Mouse (Mus musculus) liver, adult 2 months (tissue): ENCODE results near the gene Cdk6. TPM values are rescaled to one million over a fixed set of nuclear protein-coding genes. Genes with fewer than 3 reads are reported as not detected.

ENCODE experiments used
- DNase-seq: peaks from one replicate; pipeline ENCODE4 v3.0.0-alpha.2; 2011; ENCODE audit warnings: low read depth, low spot score; ENCODE audit errors: extremely low read depth
- H3K27ac ChIP-seq: fragments of 200-500 bp; replicated peaks from 2 replicates; pipeline ENCODE4 v1.5.1; 2012; ENCODE audit warnings: low read depth, mild to moderate bottlenecking, control low read depth, inconsistent platforms, low read length; ENCODE audit not compliant: insufficient read depth
- H3K27me3 ChIP-seq: fragments of 200-500 bp; 2 replicates; pipeline ENCODE4 v1.6.1; 2012; ENCODE audit warnings: mild to moderate bottlenecking, moderate library complexity, low read length, inconsistent platforms; ENCODE audit not compliant: control insufficient read depth, insufficient read depth
- H3K36me3 ChIP-seq: fragments of 200-500 bp; 2 replicates; pipeline ENCODE4 v1.6.1; 2012; ENCODE audit warnings: low read length, inconsistent platforms; ENCODE audit not compliant: control insufficient read depth, insufficient read depth
- H3K4me1 ChIP-seq: fragments of 200-500 bp; 2 replicates; pipeline ENCODE4 v1.6.1; 2011; ENCODE audit warnings: low read length; ENCODE audit not compliant: control insufficient read depth, insufficient read depth
- H3K4me3 ChIP-seq: fragments of 200-500 bp; 2 replicates; pipeline ENCODE4 v1.5.1; 2011; ENCODE audit warnings: low read depth, mild to moderate bottlenecking, control low read depth, low read length, moderate library complexity; ENCODE audit not compliant: insufficient read depth
- H3K79me2 ChIP-seq: fragments of 200-500 bp; 2 replicates; pipeline ENCODE4 v1.6.1; 2012; ENCODE audit warnings: inconsistent platforms, mild to moderate bottlenecking, low read length, moderate library complexity; ENCODE audit not compliant: control insufficient read depth, insufficient read depth
- H3K9ac ChIP-seq: fragments of 200-500 bp; 2 replicates; pipeline ENCODE4 v1.6.1; 2012; ENCODE audit warnings: low read depth, mild to moderate bottlenecking, control low read depth, inconsistent platforms, low read length
- CTCF ChIP-seq: fragments of 200-500 bp; IDR thresholded peaks from 2 replicates; pipeline ENCODE4 v1.5.1; 2011; ENCODE audit warnings: low read depth, low read length, control low read depth
- POLR2A ChIP-seq: fragments of 200-500 bp; IDR thresholded peaks from 2 replicates; pipeline ENCODE4 v1.6.1; 2011; ENCODE audit warnings: low read length, control low read depth; ENCODE audit not compliant: insufficient read depth; ENCODE audit errors: extremely low read depth
- WGBS: fragments of 180-500 bp; shearing (Covaris S2); methylation state at CpG from one replicate; pipeline ENCODE4 v1.1.7; 2018; 5-methylcytosine and 5-hydroxymethylcytosine counted together
- polyA plus RNA-seq: library from polyadenylated mRNA; depleted of rRNA; stranded (reverse); fragments of >200 nt; gene quantifications from 2 replicates; pipeline ENCODE4 v1.2.3, GENCODE M21; 2012
- total RNA-seq: library from RNA; depleted of rRNA; stranded (reverse); fragments of >200 nt; gene quantifications from 2 replicates; pipeline ENCODE4 v1.2.3, GENCODE M21; 2014

The Cdk6 gene
- total and polyA plus RNA-seq, 2 experiments: 6.1 to 9.9 TPM

- peaks cover 20% of the 10 kb centered on the region; the same call in 1 of the 2 replicates for H3K79me2 ChIP-seq
- H3K27me3 ChIP-seq: no peaks in the 10 kb centered on the region
- no peak overlapping the region for H3K9ac ChIP-seq
- WGBS: 91% methylated on average over 6 of the region's 6 CpGs
- TF ChIP-seq POLR2A (no peak), CTCF (no peak)
- no peaks in the 10 kb centered on the region for H3K4me1 ChIP-seq
- H3K27ac ChIP-seq: no peak overlapping the region
- no peak for DNase-seq
- H3K36me3 ChIP-seq: peaks cover 5% of the 10 kb centered on the region; the same call in 1 of the 2 replicates
- H3K4me3 ChIP-seq: no peak overlapping the region
Observed at GRCm38 (mm10) chr5:3395020-3395419, 53.7 kb downstream of the Cdk6 start.

GRCm38 (mm10) chr5:3396214-3396613 is 54.9 kb downstream of the Cdk6 start:
- peaks cover 3% of the 10 kb centered on the region; the same call in 1 of the 2 replicates for H3K36me3 ChIP-seq
- WGBS: 85% methylated on average over 6 of the region's 6 CpGs
- H3K79me2 ChIP-seq: peaks cover 20% of the 10 kb centered on the region; the same call in 1 of the 2 replicates
- H3K9ac ChIP-seq: no peak overlapping the region
- H3K4me3 ChIP-seq: no peak overlapping the region
- no peaks in the 10 kb centered on the region for H3K4me1 ChIP-seq
- no peak overlapping the region for H3K27ac ChIP-seq
- DNase-seq: no peak
- TF ChIP-seq POLR2A (no peak), CTCF (no peak)
- H3K27me3 ChIP-seq: no peaks in the 10 kb centered on the region

- WGBS: 96% methylated on average over 11 of the region's 11 CpGs
- Histone ChIP-seq H3K27ac (no peak overlapping the region), H3K79me2 (peaks cover 20% of the 10 kb centered on the region; the same call in 1 of the 2 replicates), H3K4me3 (no peak overlapping the region), H3K4me1 (no peaks in the 10 kb centered on the region), H3K27me3 (no peaks in the 10 kb centered on the region), H3K9ac (no peak overlapping the region), H3K36me3 (0 out of 2 replicates have a peak, but pooled peaks cover 3% of the 10 kb centered on the region)
- TF ChIP-seq CTCF (no peak), POLR2A (no peak)
- DNase-seq: no peak
Observed at GRCm38 (mm10) chr5:3396910-3397575, 55.8 kb downstream of the Cdk6 start.

GRCm38 (mm10) chr5:3399784-3400494 is 58.7 kb downstream of the Cdk6 start:
- H3K27ac ChIP-seq: no peak overlapping the region
- H3K79me2 ChIP-seq: peaks cover 13% of the 10 kb centered on the region; the same call in 1 of the 2 replicates
- H3K4me3 ChIP-seq: no peak overlapping the region
- 96% methylated on average over 7 of the region's 7 CpGs for WGBS
- no peaks in the 10 kb centered on the region for H3K4me1 ChIP-seq
- no peak for DNase-seq
- H3K36me3 ChIP-seq: no peaks in the 10 kb centered on the region
- H3K27me3 ChIP-seq: no peaks in the 10 kb centered on the region
- H3K9ac ChIP-seq: no peak overlapping the region
- TF ChIP-seq CTCF: no peak
- TF ChIP-seq POLR2A: no peak

- no peak overlapping the region for H3K9ac ChIP-seq
- 65% methylated on average over 6 of the region's 6 CpGs for WGBS
- TF ChIP-seq CTCF (no peak), POLR2A (no peak)
- no peak overlapping the region for H3K4me3 ChIP-seq
- no peak for DNase-seq
- H3K36me3 ChIP-seq: no peaks in the 10 kb centered on the region
- no peaks in the 10 kb centered on the region for H3K27me3 ChIP-seq
- peaks cover 4% of the 10 kb centered on the region; the same call in 1 of the 2 replicates for H3K4me1 ChIP-seq
- no peak overlapping the region for H3K27ac ChIP-seq
- peaks cover 4% of the 10 kb centered on the region; the same call in 1 of the 2 replicates for H3K79me2 ChIP-seq
Observed at GRCm38 (mm10) chr5:3405102-3405501, 63.8 kb downstream of the Cdk6 start.
